Mouse (Mus musculus): ENCODE measurements around the gene Alg9. TPM values are rescaled to one million over a fixed set of nuclear protein-coding genes. Genes with fewer than 3 reads are reported as not detected.

Gene Alg9
- polyA plus RNA-seq, 1 experiment from 2014 or later = 19.8 TPM

GRCm38 (mm10) chr9:50857082-50857641 is 82.3 kb downstream of the Alg9 start:
- whole genome bisulfite sequencing = under 1% methylated on average over 44 of the region's 46 CpGs
- H3K27me3 ChIP-seq (ENCODE audit: control insufficient read depth, insufficient read depth, low read length) = no peaks in the 10 kb centered on the region

GRCm38 (mm10) chr9:50858681-50859080 is 83.9 kb downstream of the Alg9 start:
- no peak overlapping the region for H3K4me2 ChIP-seq (replicated peaks; ENCODE audit: low read depth)
- no peaks in the 10 kb centered on the region for H3K27me3 ChIP-seq (ENCODE audit: control insufficient read depth, insufficient read depth, low read length)
- no peak overlapping the region for H3K9ac ChIP-seq (ENCODE audit: low read length)
- no peak for TF ChIP-seq CTCF (IDR thresholded peaks at IDR 0.05; ENCODE audit: low read depth)
- TF ChIP-seq EP300 (optimal IDR thresholded peaks at IDR 0.05) = no peak
- DNase-seq (ENCODE audit: low spot score) = no peak
- 79% methylated on average over 6 of the region's 6 CpGs for WGBS
- H3K9me3 ChIP-seq (ENCODE audit: control insufficient read depth, low read length) = no peaks in the 10 kb centered on the region
- ATAC-seq (ENCODE audit: low FRiP score, low TSS enrichment) = no peak
- H3K27ac ChIP-seq (replicated peaks) = no peak overlapping the region
- no peak overlapping the region for H3K4me3 ChIP-seq (ENCODE audit: low read depth, low read length)
- peaks cover 24% of the 10 kb centered on the region for H3K36me3 ChIP-seq (ENCODE audit: control insufficient read depth, insufficient read depth, low read length)
- H3K4me1 ChIP-seq (replicated peaks; ENCODE audit: control insufficient read depth, insufficient read depth) = no peaks in the 10 kb centered on the region; the same call in 1 of the 2 replicates

More at GRCm38 (mm10) chr9:50857082-50857641, 82.3 kb downstream of the Alg9 start:
- Histone ChIP-seq H3K27ac (replicated peaks) (peak overlapping the region; percentile 82), H3K9me3 (ENCODE audit: control insufficient read depth, low read length) (no peaks in the 10 kb centered on the region), H3K9ac (ENCODE audit: low read length) (peak overlapping the region; percentile 76), H3K4me1 (replicated peaks; ENCODE audit: control insufficient read depth, insufficient read depth) (no peaks in the 10 kb centered on the region), H3K36me3 (ENCODE audit: control insufficient read depth, insufficient read depth, low read length) (peaks cover 18% of the 10 kb centered on the region), H3K4me2 (replicated peaks; ENCODE audit: low read depth) (peak overlapping the region; percentile 87), H3K4me3 (ENCODE audit: low read depth, low read length) (peak overlapping the region; percentile 79)
- TF ChIP-seq CTCF (IDR thresholded peaks at IDR 0.05; ENCODE audit: low read depth) (no peak), EP300 (optimal IDR thresholded peaks at IDR 0.05) (no peak)
- peak; percentile 58 for DNase-seq (ENCODE audit: low spot score)
- no peak; the same call in 1 of the 2 replicates for ATAC-seq (ENCODE audit: low FRiP score, low TSS enrichment)

GRCm38 (mm10) chr9:50861119-50861839 is 86.5 kb downstream of the Alg9 start:
- H3K9me3 ChIP-seq (ENCODE audit: control insufficient read depth, low read length) = no peaks in the 10 kb centered on the region
- H3K4me2 ChIP-seq (replicated peaks; ENCODE audit: low read depth) = no peak overlapping the region
- ATAC-seq (ENCODE audit: low FRiP score, low TSS enrichment) (no peak), DNase-seq (ENCODE audit: low spot score) (no peak)
- H3K36me3 ChIP-seq (ENCODE audit: control insufficient read depth, insufficient read depth, low read length) = peaks cover 25% of the 10 kb centered on the region
- no peak overlapping the region for H3K27ac ChIP-seq (replicated peaks)
- no peaks in the 10 kb centered on the region for H3K27me3 ChIP-seq (ENCODE audit: control insufficient read depth, insufficient read depth, low read length)
- TF ChIP-seq CTCF (IDR thresholded peaks at IDR 0.05; ENCODE audit: low read depth) (no peak), EP300 (optimal IDR thresholded peaks at IDR 0.05) (no peak)
- H3K9ac ChIP-seq (ENCODE audit: low read length) = no peak overlapping the region
- WGBS = 93% methylated on average over 18 of the region's 18 CpGs
- H3K4me1 ChIP-seq (replicated peaks; ENCODE audit: control insufficient read depth, insufficient read depth) = no peaks in the 10 kb centered on the region; the same call in 1 of the 2 replicates
- no peak overlapping the region for H3K4me3 ChIP-seq (ENCODE audit: low read depth, low read length)

GRCm38 (mm10) chr9:50863824-50864223 is 89.0 kb downstream of the Alg9 start:
- H3K9ac ChIP-seq (ENCODE audit: low read length) = no peak overlapping the region
- ATAC-seq (ENCODE audit: low FRiP score, low TSS enrichment) (no peak), DNase-seq (ENCODE audit: low spot score) (no peak)
- H3K36me3 ChIP-seq (ENCODE audit: control insufficient read depth, insufficient read depth, low read length) = peaks cover 32% of the 10 kb centered on the region
- 66% methylated on average over 4 of the region's 4 CpGs for WGBS
- H3K27me3 ChIP-seq (ENCODE audit: control insufficient read depth, insufficient read depth, low read length) = no peaks in the 10 kb centered on the region
- no peak for TF ChIP-seq CTCF (IDR thresholded peaks at IDR 0.05; ENCODE audit: low read depth)
- TF ChIP-seq EP300 (optimal IDR thresholded peaks at IDR 0.05) = no peak
- no peaks in the 10 kb centered on the region for H3K9me3 ChIP-seq (ENCODE audit: control insufficient read depth, low read length)
- no peaks in the 10 kb centered on the region; the same call in 1 of the 2 replicates for H3K4me1 ChIP-seq (replicated peaks; ENCODE audit: control insufficient read depth, insufficient read depth)
- no peak overlapping the region for H3K4me2 ChIP-seq (replicated peaks; ENCODE audit: low read depth)
- H3K4me3 ChIP-seq (ENCODE audit: low read depth, low read length) = no peak overlapping the region
- no peak overlapping the region for H3K27ac ChIP-seq (replicated peaks)

GRCm38 (mm10) chr9:50864877-50865276 is 90.1 kb downstream of the Alg9 start:
- 68% methylated on average over 5 of the region's 5 CpGs for WGBS
- no peaks in the 10 kb centered on the region for H3K27me3 ChIP-seq (ENCODE audit: control insufficient read depth, insufficient read depth, low read length)
- H3K4me1 ChIP-seq (replicated peaks; ENCODE audit: control insufficient read depth, insufficient read depth) = no peaks in the 10 kb centered on the region; the same call in 1 of the 2 replicates
- no peak overlapping the region for H3K9ac ChIP-seq (ENCODE audit: low read length)
- H3K9me3 ChIP-seq (ENCODE audit: control insufficient read depth, low read length) = no peaks in the 10 kb centered on the region
- H3K27ac ChIP-seq (replicated peaks) = no peak overlapping the region
- TF ChIP-seq CTCF (IDR thresholded peaks at IDR 0.05; ENCODE audit: low read depth) = no peak
- no peak for TF ChIP-seq EP300 (optimal IDR thresholded peaks at IDR 0.05)
- DNase-seq (ENCODE audit: low spot score) (no peak), ATAC-seq (ENCODE audit: low FRiP score, low TSS enrichment) (no peak)
- H3K36me3 ChIP-seq (ENCODE audit: control insufficient read depth, insufficient read depth, low read length) = peaks cover 27% of the 10 kb centered on the region
- H3K4me3 ChIP-seq (ENCODE audit: low read depth, low read length) = no peak overlapping the region
- H3K4me2 ChIP-seq (replicated peaks; ENCODE audit: low read depth) = no peak overlapping the region

- Histone ChIP-seq H3K9me3 (ENCODE audit: control insufficient read depth, low read length) (no peaks in the 10 kb centered on the region), H3K9ac (ENCODE audit: low read length) (no peak overlapping the region), H3K4me3 (ENCODE audit: low read depth, low read length) (no peak overlapping the region), H3K27me3 (ENCODE audit: control insufficient read depth, insufficient read depth, low read length) (no peaks in the 10 kb centered on the region), H3K4me2 (replicated peaks; ENCODE audit: low read depth) (no peak overlapping the region), H3K27ac (replicated peaks) (no peak overlapping the region), H3K4me1 (replicated peaks; ENCODE audit: control insufficient read depth, insufficient read depth) (no peaks in the 10 kb centered on the region; the same call in 1 of the 2 replicates), H3K36me3 (ENCODE audit: control insufficient read depth, insufficient read depth, low read length) (peaks cover 33% of the 10 kb centered on the region)
- no peak for ATAC-seq (ENCODE audit: low FRiP score, low TSS enrichment)
- WGBS = 78% methylated on average over 8 of the region's 8 CpGs
- TF ChIP-seq CTCF (IDR thresholded peaks at IDR 0.05; ENCODE audit: low read depth) (no peak), EP300 (optimal IDR thresholded peaks at IDR 0.05) (no peak)
- DNase-seq (ENCODE audit: low spot score) = no peak
Observed at GRCm38 (mm10) chr9:50865803-50866202, 91.0 kb downstream of the Alg9 start.
